Comparison of ENCODE assay signal across 8 mouse cellular contexts in genomic region chr3:96559398-96559910, GRCm38 (mm10). TPM values are rescaled to one million over a fixed set of nuclear protein-coding genes. Genes with fewer than 3 reads are reported as not detected.
A peak's percentile ranks its signal among the peaks of the same experiment; 100 is the strongest.
DNase-seq lines count a peak whose midpoint lies in the region; ATAC-seq and TF ChIP-seq lines count a peak whose summit lies in the region.

No protein-coding gene starts in this region.

- H3K27me3 ChIP-seq in kidney, embryonic 15.5 days, result no peaks in the 10 kb centered on the region

- H3K9ac ChIP-seq in kidney, embryonic 15.5 days, result peak overlapping the region; percentile 68

- TF ChIP-seq POLR2A in lung, adult 2 months (IDR thresholded peaks at IDR 0.05; ENCODE audit: borderline replicate concordance, extremely low read depth, low read depth, low read length), result peak; percentile 84; the same call in 1 of the 2 replicates

- peak overlapping the region; percentile 78 for H3K4me2 ChIP-seq in kidney, embryonic 15.5 days

- H3K4me1 ChIP-seq in lung, adult 2 months (ENCODE audit: control insufficient read depth, insufficient read depth, low read length), result peaks cover 20% of the 10 kb centered on the region
- peaks cover 70% of the 10 kb centered on the region for H3K4me1 ChIP-seq in kidney, embryonic 15.5 days

- no peak for DNase-seq in lung, adult 2 months
- DNase-seq in lung, postnatal 4 days, result no peak
- DNase-seq in right cerebral cortex, postnatal 25 days, result no peak
- DNase-seq in gastrocnemius, postnatal 25 days, result no peak
- DNase-seq in ovary, postnatal 14 days (ENCODE audit: low spot score), result no peak

- 4% methylated on average over 12 of the region's 12 CpGs for WGBS in lung, adult 2 months
- WGBS in kidney, embryonic 15.5 days, result 56% methylated on average over 12 of the region's 12 CpGs

- H3K27ac ChIP-seq in kidney, embryonic 15.5 days, result peak overlapping the region; percentile 85

- 0 out of 2 replicates have a peak, but pooled peaks have one; percentile 14 for ATAC-seq in erythroblast, adult 5-6 weeks (replicated peaks; ENCODE audit: low FRiP score, poor library complexity, severe bottlenecking)
- ATAC-seq in kidney, embryonic 15.5 days (replicated peaks; ENCODE audit: low FRiP score), result no peak
- peak; percentile 28; the same call in 1 of the 2 replicates for ATAC-seq in monocyte, adult 5-6 weeks (replicated peaks; ENCODE audit: insufficient number of reproducible peaks, low FRiP score, low TSS enrichment, poor library complexity, severe bottlenecking)

- TF ChIP-seq CTCF in lung, adult 2 months (IDR thresholded peaks at IDR 0.05; ENCODE audit: insufficient read depth, low read length), result no peak

- H3K36me3 ChIP-seq in kidney, embryonic 15.5 days, result peaks cover 25% of the 10 kb centered on the region

- H3K9me3 ChIP-seq in kidney, embryonic 15.5 days (replicated peaks), result no peaks in the 10 kb centered on the region

- peak overlapping the region; percentile 94 for H3K4me3 ChIP-seq in lung, adult 2 months (replicated peaks; ENCODE audit: extremely low read depth, low read depth, low read length)
- H3K4me3 ChIP-seq in kidney, embryonic 15.5 days (replicated peaks), result peak overlapping the region; percentile 63

RNA-seq across cellular contexts. Expression of gene Txnip, which starts 1.7 kb away (rescaled TPM):
- polyA plus RNA-seq in lung, adult 2 months (2012; rRNA removed), result 687 and 806 TPM in 2 replicates
- total RNA-seq in erythroblast, adult 5-6 weeks (2015; ENCODE audit: low replicate concordance), result 125 and 174 TPM in 2 replicates
- total RNA-seq in erythroblast, adult 5-6 weeks (2017; ENCODE audit: low replicate concordance), result 113 and 122 TPM in 2 replicates
- 144 and 153 TPM in 2 replicates for polyA plus RNA-seq in kidney, embryonic 15.5 days (2015; fragmentation: Nextera tagmentation; extraction: Ambion mirVana)
- 575 to 636 TPM (median 578 TPM) in 3 replicates for total RNA-seq in monocyte, adult 5-6 weeks (2017)
- total RNA-seq in gastrocnemius, postnatal 25 days (2021), result 100 to 1,000 TPM; 343 to 504 TPM

RNA-seq across cellular contexts. Expression of gene Gm16253, which starts 17.3 kb away (rescaled TPM):
- polyA plus RNA-seq in lung, adult 2 months (2012; rRNA removed), result not detected in 2 replicates
- total RNA-seq in erythroblast, adult 5-6 weeks (2015; ENCODE audit: low replicate concordance), result not detected in 2 replicates
- total RNA-seq in erythroblast, adult 5-6 weeks (2017; ENCODE audit: low replicate concordance), result not detected in 2 replicates
- polyA plus RNA-seq in kidney, embryonic 15.5 days (2015; fragmentation: Nextera tagmentation; extraction: Ambion mirVana), result 2.1 TPM in 2 replicates
- total RNA-seq in monocyte, adult 5-6 weeks (2017), result not detected in 3 replicates
- 1 to 10 TPM; 1.1 TPM for total RNA-seq in gastrocnemius, postnatal 25 days (2021)

RNA-seq across cellular contexts. Expression of gene Hfe2, which starts 34.5 kb away (rescaled TPM):
- polyA plus RNA-seq in lung, adult 2 months (2012; rRNA removed), result 4.6 and 13.8 TPM in 2 replicates
- total RNA-seq in erythroblast, adult 5-6 weeks (2015; ENCODE audit: low replicate concordance), result not detected in 2 replicates
- 0.17 TPM in 1 of 2 replicates, not detected in the other for total RNA-seq in erythroblast, adult 5-6 weeks (2017; ENCODE audit: low replicate concordance)
- polyA plus RNA-seq in kidney, embryonic 15.5 days (2015; fragmentation: Nextera tagmentation; extraction: Ambion mirVana), result 1.1 and 1.8 TPM in 2 replicates
- total RNA-seq in monocyte, adult 5-6 weeks (2017), result 0.64 TPM in 1 of 3 replicates, not detected in the others
- total RNA-seq in gastrocnemius, postnatal 25 days (2021), result 100 to 1,000 TPM; 474 to 621 TPM

RNA-seq across cellular contexts. Expression of gene Polr3gl, which starts 34.5 kb away (rescaled TPM):
- 18.3 and 21.3 TPM in 2 replicates for polyA plus RNA-seq in lung, adult 2 months (2012; rRNA removed)
- 7.3 and 17.7 TPM in 2 replicates for total RNA-seq in erythroblast, adult 5-6 weeks (2015; ENCODE audit: low replicate concordance)
- total RNA-seq in erythroblast, adult 5-6 weeks (2017; ENCODE audit: low replicate concordance), result 3.9 and 16.5 TPM in 2 replicates
- polyA plus RNA-seq in kidney, embryonic 15.5 days (2015; fragmentation: Nextera tagmentation; extraction: Ambion mirVana), result 38.1 and 39.8 TPM in 2 replicates
- 75.3 to 86.8 TPM (median 84.0 TPM) in 3 replicates for total RNA-seq in monocyte, adult 5-6 weeks (2017)
- total RNA-seq in gastrocnemius, postnatal 25 days (2021), result 10 to 100 TPM; 34.0 to 38.1 TPM

RNA-seq across cellular contexts. Expression of gene Ankrd34a, which starts 37.0 kb away (rescaled TPM):
- 0.27 and 0.44 TPM in 2 replicates for polyA plus RNA-seq in lung, adult 2 months (2012; rRNA removed)
- not detected in 2 replicates for total RNA-seq in erythroblast, adult 5-6 weeks (2015; ENCODE audit: low replicate concordance)
- total RNA-seq in erythroblast, adult 5-6 weeks (2017; ENCODE audit: low replicate concordance), result not detected in 2 replicates
- 1.8 and 2.8 TPM in 2 replicates for polyA plus RNA-seq in kidney, embryonic 15.5 days (2015; fragmentation: Nextera tagmentation; extraction: Ambion mirVana)
- total RNA-seq in monocyte, adult 5-6 weeks (2017), result not detected in 3 replicates
- 1 to 10 TPM in 1 of 2 experiments, under 1 TPM in 1; 0.95 to 1.1 TPM for total RNA-seq in gastrocnemius, postnatal 25 days (2021)

Comparison
In these comparisons a context has a peak if more than half of its experiments do, and no peak if none do; other contexts are left out.
1. RNA of gene Hfe2, which starts 34.5 kb away (total RNA-seq): 474 to 621 TPM in gastrocnemius, postnatal 25 days; 0.17 TPM in erythroblast, adult 5-6 weeks and 0.64 TPM in monocyte, adult 5-6 weeks; every median in the first group is over 100 times any median in the second.